Mouse (Mus musculus) small intestine, adult 2 months (tissue): ENCODE results near the gene Hs3st5.

Source experiments
- CTCF ChIP-seq: fragments of 200-500 bp; IDR thresholded peaks from 2 replicates; pipeline ENCODE4 v1.5.1; 2012; ENCODE audit warnings: low read depth, mild to moderate bottlenecking, control low read depth, inconsistent platforms, low read length, moderate library complexity, mixed read lengths; ENCODE audit not compliant: insufficient replicate concordance, insufficient read length; ENCODE audit errors: extremely low read depth
- POLR2A ChIP-seq: fragments of 200-500 bp; IDR thresholded peaks from 2 replicates; pipeline ENCODE4 v1.6.1; 2012; ENCODE audit warnings: low read depth, mild to moderate bottlenecking, control low read depth, inconsistent platforms, low read length, moderate library complexity

DNA sequence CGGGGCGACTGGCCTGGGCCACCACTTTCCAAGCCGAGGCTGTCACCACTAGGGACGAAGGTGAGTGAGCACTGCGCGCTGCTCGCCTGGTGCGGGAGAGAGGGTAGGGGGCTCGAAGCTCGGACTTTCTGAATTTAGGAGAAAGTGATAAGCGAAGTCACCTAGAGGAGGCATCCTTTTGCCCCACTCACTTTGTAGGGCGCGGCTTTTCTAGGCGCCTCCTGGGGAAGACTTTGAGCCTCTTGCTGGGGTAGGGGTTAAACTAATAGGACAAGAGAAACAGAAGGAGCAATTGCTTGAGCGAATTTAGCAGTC, 899 bp downstream of the Hs3st5 start:
- TF ChIP-seq POLR2A (no peak), CTCF (no peak)
